Mouse (Mus musculus): ENCODE results near the gene Pirb.

DNA sequence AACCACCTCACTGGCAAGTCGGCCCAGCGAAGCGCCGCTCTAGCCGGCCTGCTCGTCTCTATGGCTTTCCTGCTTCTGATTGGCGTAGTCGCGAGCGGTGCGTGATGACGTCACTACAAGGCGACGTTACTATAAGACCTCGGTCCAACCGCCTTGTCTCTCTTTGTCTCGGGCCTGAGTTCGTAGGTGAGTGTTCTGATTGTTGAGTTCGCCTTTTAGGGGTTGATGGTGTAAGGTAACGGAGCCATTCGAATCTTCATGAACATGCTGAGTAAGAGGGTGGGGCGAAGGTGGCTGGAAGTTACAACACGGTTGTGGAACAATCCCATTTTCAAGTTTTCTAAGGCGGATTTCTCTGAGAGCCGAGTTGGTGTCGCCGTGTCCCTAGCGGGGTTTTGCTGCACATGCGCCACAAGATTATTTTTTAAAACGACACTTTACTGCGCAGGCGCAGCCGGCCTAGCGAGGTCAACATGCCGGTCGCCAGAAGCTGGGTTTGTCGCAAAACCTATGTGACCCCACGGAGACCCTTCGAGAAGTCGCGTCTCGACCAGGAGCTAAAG, 16.2 kb downstream of the Pirb start, which contains the start of gene Rps9:
- TF ChIP-seq CTCF (conservative IDR thresholded peaks at IDR 0.05; ENCODE audit: insufficient read depth, insufficient read length, low read depth, low read length) (0 out of 2 replicates have a peak, but pooled peaks have one; percentile 10), POLR2A (IDR thresholded peaks at IDR 0.05; ENCODE audit: low read depth, low read length) (peak; percentile 82)

Measured in kidney, adult 2 months (tissue).